Mouse (Mus musculus): ENCODE measurements around the gene Ergic1.

DNA sequence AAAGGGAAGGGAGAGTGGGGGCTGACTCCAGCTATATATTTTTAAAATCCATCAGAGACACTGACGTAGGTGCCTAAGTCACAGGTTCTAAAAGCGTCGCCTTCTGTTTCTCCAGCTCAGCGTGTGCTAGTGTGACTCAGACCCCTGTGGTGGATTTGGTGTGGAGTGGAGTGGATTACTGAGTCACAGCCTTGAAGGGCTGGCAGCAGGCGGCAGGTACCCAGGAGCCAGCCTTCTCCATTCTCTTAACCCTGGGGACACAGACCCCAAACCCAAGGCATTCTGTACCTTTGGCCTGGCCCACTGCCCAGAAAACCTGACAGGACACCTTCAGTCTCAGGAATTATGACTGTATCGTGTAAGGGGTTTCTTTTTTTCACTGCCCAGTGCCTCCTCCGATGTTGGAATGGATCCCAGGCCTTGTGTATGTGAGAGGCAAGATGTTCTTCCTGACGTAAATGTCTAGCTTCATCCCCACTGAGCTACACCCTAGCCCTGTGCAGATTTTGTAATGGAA lies 70.6 kb downstream of the Ergic1 start:
- TF ChIP-seq POLR2A (IDR thresholded peaks at IDR 0.05; ENCODE audit: borderline replicate concordance, extremely low read depth, low read depth, low read length), result no peak
- no peak for TF ChIP-seq CTCF (IDR thresholded peaks at IDR 0.05; ENCODE audit: insufficient read depth, low read length)

Data from lung, adult 2 months (tissue).